Mouse (Mus musculus) liver, embryonic 14.5 days (tissue): ENCODE measurements at regions not wholly inside any gene's neighbourhood (a gene's known extent, or its start where the extent isn't known, plus 50 kb on each side); places are given as distances from the start of the nearest gene placed in this dataset.

Source experiments
- ATAC-seq: fragments of 200-750 bp; cut with Nextera tagmentation; 2 replicates; pipeline ENCODE4 v1.8.0; 2017; ENCODE audit warnings: moderate number of reproducible peaks, mild to moderate bottlenecking, moderate library complexity; ENCODE audit not compliant: insufficient read depth
- DNase-seq, 3 experiments: peaks; one replicate each; pipeline ENCODE4 v3.0.0-alpha.2; 2012 to 2013; ENCODE audit warnings: low read depth in 3 of 3, low spot score in 3 of 3
- H3K27ac ChIP-seq: fragments of 300-500 bp; sonication (generic); 2 replicates; pipeline ENCODE4 v1.5.1; 2014; ENCODE audit warnings: moderate library complexity, mild to moderate bottlenecking, control low read depth, inconsistent platforms
- H3K27me3 ChIP-seq: fragments of 300-500 bp; sonication (generic); 2 replicates; pipeline ENCODE4 v1.6.1; 2014; ENCODE audit warnings: mild to moderate bottlenecking, low read length, moderate library complexity; ENCODE audit not compliant: control insufficient read depth, insufficient read depth
- H3K36me3 ChIP-seq: fragments of 300-500 bp; sonication (generic); replicated peaks from 2 replicates; pipeline ENCODE4 v1.6.1; 2014; ENCODE audit warnings: low read depth; ENCODE audit not compliant: control insufficient read depth, insufficient read depth
- H3K4me1 ChIP-seq, 2 experiments: fragments of 200-500 bp in 1 of 2; fragments of 300-500 bp in 1 of 2; sonication (generic) in 1 of 2; replicated peaks; 2 replicates each; pipeline ENCODE4 v1.6.1; 2012 to 2014; ENCODE audit warnings: antibody characterized with exemption in 1 of 2, inconsistent platforms in 1 of 2, low read length in 1 of 2; ENCODE audit not compliant: control insufficient read depth in 2 of 2, insufficient read depth in 2 of 2
- H3K4me2 ChIP-seq: fragments of 300-500 bp; sonication (generic); 2 replicates; pipeline ENCODE4 v1.6.1; 2014; ENCODE audit warnings: low read depth, mild to moderate bottlenecking, control low read depth, moderate library complexity
- H3K4me3 ChIP-seq, 2 experiments: fragments of 200-500 bp in 1 of 2; fragments of 300-500 bp in 1 of 2; sonication (generic) in 1 of 2; 2 replicates each; pipeline ENCODE4 v1.5.1; 2012 to 2014; ENCODE audit warnings: low read depth in 2 of 2, low read length in 2 of 2, mild to moderate bottlenecking in 2 of 2, control low read depth in 1 of 2, inconsistent platforms in 1 of 2, moderate library complexity in 1 of 2; ENCODE audit not compliant: insufficient read depth in 1 of 2
- H3K9ac ChIP-seq: fragments of 300-500 bp; sonication (generic); replicated peaks from 2 replicates; pipeline ENCODE4 v1.6.1; 2014; ENCODE audit warnings: mild to moderate bottlenecking, control low read depth, moderate library complexity
- H3K9me3 ChIP-seq: fragments of 300-500 bp; sonication (generic); 2 replicates; pipeline ENCODE4 v1.6.1; 2016; ENCODE audit warnings: low read length, mixed read lengths; ENCODE audit not compliant: control insufficient read depth
- CTCF ChIP-seq: IDR thresholded peaks from 2 replicates; pipeline ENCODE4 v1.5.1; 2016; ENCODE audit warnings: antibody characterized with exemption, low read depth, control low read depth
- EP300 ChIP-seq: IDR thresholded peaks from 2 replicates; pipeline ENCODE4 v1.6.1; 2016; ENCODE audit warnings: antibody characterized with exemption, low read depth
- WGBS: fragments of 180-500 bp; shearing (Covaris S2); extraction: QIAGEN DNeasy Blood & Tissue Kit; methylation state at CpG from one replicate; pipeline ENCODE4 v1.1.7; 2014; ENCODE audit not compliant: insufficient replicate concordance; 5-methylcytosine and 5-hydroxymethylcytosine counted together

- Histone ChIP-seq H3K9ac (no peak overlapping the region), H3K4me2 (no peak overlapping the region), H3K4me1 (peaks cover 0 to 2% of the 10 kb centered on the region in 2 experiments; a peak in 1 of 4 replicates), H3K36me3 (no peaks in the 10 kb centered on the region), H3K27me3 (no peaks in the 10 kb centered on the region), H3K9me3 (no peaks in the 10 kb centered on the region), H3K27ac (no peak overlapping the region), H3K4me3 (no peak overlapping the region)
- DNase-seq = no peak
- 36% methylated on average over 14 of the region's 14 CpGs for WGBS
- ATAC-seq = no peak
- no peak for TF ChIP-seq CTCF
- no peak for TF ChIP-seq EP300
Observed at GRCm38 (mm10) chr1:61143030-61143753, 165.5 kb downstream of the Icos start.

DNA sequence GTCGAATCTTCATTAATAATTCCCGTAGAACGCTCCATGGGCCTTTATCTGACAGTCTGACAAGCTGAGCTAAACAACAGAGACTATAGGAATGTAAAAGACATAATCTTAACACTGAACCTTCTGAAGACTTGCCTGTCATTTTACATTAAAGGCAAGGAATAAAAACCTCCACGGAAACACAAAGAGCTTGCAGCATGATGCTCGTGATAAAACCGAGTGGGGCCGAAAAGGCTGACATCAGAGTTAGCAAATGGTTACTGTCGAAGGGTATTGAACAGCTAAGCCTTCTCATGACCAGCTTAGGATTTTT, 166.0 kb downstream of the Icos start:
- no peaks in the 10 kb centered on the region for H3K9me3 ChIP-seq
- H3K4me1 ChIP-seq = peaks cover 0 to 2% of the 10 kb centered on the region in 2 experiments; a peak in 1 of 4 replicates
- H3K9ac ChIP-seq = no peak overlapping the region
- H3K4me2 ChIP-seq = no peak overlapping the region
- H3K36me3 ChIP-seq = no peaks in the 10 kb centered on the region
- no peak overlapping the region for H3K4me3 ChIP-seq
- H3K27me3 ChIP-seq = no peaks in the 10 kb centered on the region
- TF ChIP-seq EP300 (no peak), CTCF (no peak)
- DNase-seq = no peak
- ATAC-seq = no peak
- no peak overlapping the region for H3K27ac ChIP-seq
- 62% methylated on average over 8 of the region's 8 CpGs for WGBS

DNA sequence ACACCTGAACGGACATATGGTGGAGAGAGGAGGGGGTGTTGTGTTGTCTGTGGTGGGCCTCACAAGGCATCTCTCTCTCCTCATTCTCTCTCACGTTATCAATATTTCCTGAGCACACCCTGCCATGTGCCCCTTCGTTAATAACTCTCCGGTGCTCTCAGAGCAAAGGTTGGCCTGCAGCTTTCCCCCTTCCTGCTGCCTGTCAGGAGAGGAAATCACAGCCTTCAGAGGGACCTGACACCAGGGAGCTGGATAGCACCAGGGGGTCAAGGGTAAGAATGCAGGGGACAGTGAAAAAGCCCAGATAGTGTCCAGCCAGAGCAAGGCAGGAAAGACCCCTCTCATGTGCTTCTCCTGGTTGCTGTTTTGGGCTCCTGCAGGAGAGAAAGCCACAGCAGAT, 167.3 kb downstream of the Icos start:
- TF ChIP-seq EP300 (no peak), CTCF (no peak)
- H3K9me3 ChIP-seq = no peaks in the 10 kb centered on the region
- H3K27me3 ChIP-seq = no peaks in the 10 kb centered on the region
- H3K36me3 ChIP-seq = no peaks in the 10 kb centered on the region
- ATAC-seq = no peak
- H3K4me2 ChIP-seq = no peak overlapping the region
- no peak overlapping the region for H3K27ac ChIP-seq
- H3K4me1 ChIP-seq = peaks cover 0 to 2% of the 10 kb centered on the region in 2 experiments; a peak in 1 of 4 replicates
- DNase-seq = no peak
- no peak overlapping the region for H3K4me3 ChIP-seq
- 35% methylated on average over 4 of the region's 4 CpGs for WGBS
- H3K9ac ChIP-seq = no peak overlapping the region

DNA sequence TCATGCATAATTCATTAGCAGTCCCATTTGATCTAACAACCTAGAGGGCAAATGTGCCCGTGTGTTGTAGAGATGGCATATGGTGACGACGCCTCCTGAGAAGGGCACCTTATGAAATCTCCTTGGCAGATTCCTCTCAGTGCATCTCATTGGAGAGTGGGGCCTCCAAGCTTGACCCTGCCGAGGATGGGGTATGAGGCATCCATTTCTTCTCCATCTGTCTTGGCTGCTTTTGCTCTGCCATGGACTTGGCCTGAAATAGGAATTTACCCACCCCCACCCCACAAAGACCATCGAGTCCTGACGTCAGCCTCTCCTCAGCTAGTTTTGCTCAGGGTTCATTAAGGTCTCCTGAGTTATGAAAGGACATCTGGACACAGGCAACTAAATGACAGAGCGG, 167.8 kb downstream of the Icos start:
- Histone ChIP-seq H3K27ac (no peak overlapping the region), H3K4me1 (peaks cover 0 to 2% of the 10 kb centered on the region in 2 experiments; a peak in 1 of 4 replicates), H3K9ac (no peak overlapping the region), H3K9me3 (no peaks in the 10 kb centered on the region), H3K4me3 (no peak overlapping the region), H3K27me3 (no peaks in the 10 kb centered on the region), H3K4me2 (no peak overlapping the region), H3K36me3 (no peaks in the 10 kb centered on the region)
- no peak for DNase-seq
- no peak for ATAC-seq
- TF ChIP-seq CTCF (no peak), EP300 (no peak)
- 52% methylated on average over 7 of the region's 7 CpGs for WGBS

DNA sequence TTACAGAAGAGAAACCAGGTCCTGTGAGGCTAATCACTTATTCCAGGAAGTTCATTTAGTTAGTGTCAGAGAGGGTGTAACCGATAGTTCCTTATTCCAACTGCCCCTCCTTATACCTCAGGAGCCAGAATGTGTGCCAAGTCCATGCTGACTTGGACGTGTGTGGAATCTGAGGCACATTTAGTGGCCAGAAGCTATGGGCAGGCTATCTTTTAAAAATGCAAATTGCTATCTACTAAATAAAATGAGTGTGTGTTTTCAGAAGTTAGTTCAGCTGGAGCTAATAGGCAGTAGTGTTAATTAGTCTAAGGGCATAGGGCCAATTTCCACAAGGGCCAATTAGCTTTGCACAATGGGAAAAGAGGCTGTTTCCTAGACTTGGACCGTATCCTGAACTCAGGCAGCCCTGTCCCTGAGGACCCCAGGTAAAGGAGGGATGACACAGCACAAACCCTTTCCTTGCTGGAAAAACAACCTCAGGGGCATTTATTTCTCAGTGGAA, 168.5 kb downstream of the Icos start:
- DNase-seq = no peak
- TF ChIP-seq EP300 = no peak
- TF ChIP-seq CTCF = no peak

More for the DNA sequence above, 168.5 kb downstream of the Icos start:
- no peaks in the 10 kb centered on the region for H3K36me3 ChIP-seq
- H3K4me1 ChIP-seq = no peaks in the 10 kb centered on the region
- no peaks in the 10 kb centered on the region for H3K9me3 ChIP-seq
- H3K9ac ChIP-seq = no peak overlapping the region
- H3K27ac ChIP-seq = no peak overlapping the region
- no peak for ATAC-seq
- no peak overlapping the region for H3K4me2 ChIP-seq
- H3K27me3 ChIP-seq = no peaks in the 10 kb centered on the region
- no peak overlapping the region for H3K4me3 ChIP-seq
- WGBS = 39% methylated on average over 3 of the region's 3 CpGs
